In the genomic region with DNA sequence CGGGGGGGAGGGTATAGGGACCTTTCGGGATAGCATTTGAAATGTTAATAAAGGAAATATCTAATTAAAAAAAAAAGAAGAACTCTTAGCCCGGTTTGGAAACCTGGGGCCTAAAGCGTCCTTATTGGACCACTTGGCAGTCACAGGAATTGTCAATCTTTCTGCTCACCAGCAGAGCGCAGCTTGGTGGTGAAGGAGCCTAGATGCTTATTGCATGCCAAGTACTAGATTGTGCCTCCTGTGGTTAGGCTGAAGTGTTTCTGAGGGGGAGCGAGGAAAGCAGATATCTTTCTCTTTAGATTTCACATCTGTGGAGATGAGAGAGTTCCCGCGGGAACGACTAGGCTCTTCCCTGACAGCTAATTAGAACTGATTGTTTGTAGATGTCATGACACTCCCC, we compare ENCODE assay signal across 9 mouse cellular contexts. TPM values are rescaled to one million over a fixed set of nuclear protein-coding genes. Genes with fewer than 3 reads are reported as not detected.
DNase-seq lines count a peak whose midpoint lies in the region; ATAC-seq lines count a peak whose summit lies in the region.
"Had no signal": no experiment of that assay in that cellular context is flagged by ENCODE, and none has a peak within 500 bp of the region (broad histone marks: within the 10 kb centered on the region; RNA-seq: fewer than 3 reads in every experiment).

No protein-coding gene starts in this region.

- H3K27me3 ChIP-seq in forebrain, embryonic 10.5 days (ENCODE audit: poor library complexity, severe bottlenecking): peaks cover 32% of the 10 kb centered on the region
- no peaks in the 10 kb centered on the region for H3K27me3 ChIP-seq in forebrain, embryonic 16.5 days (replicated peaks; ENCODE audit: control insufficient read depth, insufficient read depth, low read length)
- no peaks in the 10 kb centered on the region; the same call in 1 of the 2 replicates for H3K27me3 ChIP-seq in midbrain, embryonic 13.5 days
- peaks cover 34% of the 10 kb centered on the region for H3K27me3 ChIP-seq in midbrain, embryonic 10.5 days (ENCODE audit: low read depth, poor library complexity, severe bottlenecking)
- no peaks in the 10 kb centered on the region for H3K27me3 ChIP-seq in midbrain, embryonic 16.5 days (ENCODE audit: control insufficient read depth, insufficient read depth, low read depth, low read length)
- H3K27me3 ChIP-seq in kidney, embryonic 14.5 days (ENCODE audit: control insufficient read depth, insufficient read depth, low read length): peaks cover 7% of the 10 kb centered on the region; the same call in 1 of the 2 replicates

- ATAC-seq in forebrain, embryonic 16.5 days: no peak
- ATAC-seq in midbrain, embryonic 13.5 days: no peak
- ATAC-seq in midbrain, embryonic 16.5 days: no peak
- no peak for ATAC-seq in kidney, embryonic 14.5 days (ENCODE audit: low FRiP score, low TSS enrichment)

- peaks cover 19% of the 10 kb centered on the region for H3K4me1 ChIP-seq in forebrain, embryonic 10.5 days
- H3K4me1 ChIP-seq in forebrain, embryonic 16.5 days (replicated peaks; ENCODE audit: control insufficient read depth, insufficient read depth, low read length): peaks cover 11% of the 10 kb centered on the region
- H3K4me1 ChIP-seq in midbrain, embryonic 13.5 days (replicated peaks): peaks cover 13% of the 10 kb centered on the region
- peaks cover 16% of the 10 kb centered on the region for H3K4me1 ChIP-seq in midbrain, embryonic 10.5 days
- H3K4me1 ChIP-seq in midbrain, embryonic 16.5 days (ENCODE audit: control insufficient read depth, insufficient read depth, low read length): peaks cover 9% of the 10 kb centered on the region
- H3K4me1 ChIP-seq in kidney, embryonic 14.5 days (ENCODE audit: control insufficient read depth, insufficient read depth, low read length): no peaks in the 10 kb centered on the region

- DNase-seq in forebrain, embryonic 10.5 days (ENCODE audit: extremely low spot score, low spot score): no peak
- DNase-seq in midbrain, embryonic 10.5 days (ENCODE audit: low spot score): no peak
- no peak for DNase-seq in testis, postnatal 10 days (ENCODE audit: low spot score)
- DNase-seq in thymus, postnatal 4 days: no peak

- H3K9me3 ChIP-seq in forebrain, embryonic 10.5 days: no peaks in the 10 kb centered on the region
- H3K9me3 ChIP-seq in forebrain, embryonic 16.5 days (ENCODE audit: control insufficient read depth, low read length): no peaks in the 10 kb centered on the region
- H3K9me3 ChIP-seq in midbrain, embryonic 13.5 days: no peaks in the 10 kb centered on the region
- 0 out of 2 replicates have a peak, but pooled peaks cover 3% of the 10 kb centered on the region for H3K9me3 ChIP-seq in midbrain, embryonic 10.5 days (replicated peaks)
- H3K9me3 ChIP-seq in midbrain, embryonic 16.5 days (replicated peaks; ENCODE audit: control insufficient read depth, low read length, poor library complexity, severe bottlenecking): no peaks in the 10 kb centered on the region
- H3K9me3 ChIP-seq in kidney, embryonic 14.5 days (ENCODE audit: control insufficient read depth, low read length): no peaks in the 10 kb centered on the region
- H3K9me3 ChIP-seq: embryonic facial prominence, embryonic 15.5 days had no signal

- H3K9ac ChIP-seq in forebrain, embryonic 16.5 days (replicated peaks; ENCODE audit: low read depth, low read length): no peak overlapping the region
- no peak overlapping the region for H3K9ac ChIP-seq in midbrain, embryonic 13.5 days (replicated peaks)
- H3K9ac ChIP-seq in midbrain, embryonic 16.5 days (ENCODE audit: low read depth, low read length): no peak overlapping the region
- no peak overlapping the region for H3K9ac ChIP-seq in kidney, embryonic 14.5 days (ENCODE audit: low read depth, low read length)
- H3K9ac ChIP-seq: embryonic facial prominence, embryonic 15.5 days had no signal

- H3K36me3 ChIP-seq in forebrain, embryonic 10.5 days (replicated peaks): no peaks in the 10 kb centered on the region
- no peaks in the 10 kb centered on the region for H3K36me3 ChIP-seq in forebrain, embryonic 16.5 days (ENCODE audit: control insufficient read depth, insufficient read depth)
- H3K36me3 ChIP-seq in midbrain, embryonic 13.5 days: no peaks in the 10 kb centered on the region
- no peaks in the 10 kb centered on the region for H3K36me3 ChIP-seq in midbrain, embryonic 10.5 days
- H3K36me3 ChIP-seq in midbrain, embryonic 16.5 days (ENCODE audit: control insufficient read depth, insufficient read depth, low read length): no peaks in the 10 kb centered on the region
- no peaks in the 10 kb centered on the region for H3K36me3 ChIP-seq in kidney, embryonic 14.5 days (ENCODE audit: control insufficient read depth, insufficient read depth, low read length)
- H3K36me3 ChIP-seq: embryonic facial prominence, embryonic 15.5 days had no signal

- H3K4me3 ChIP-seq in forebrain, embryonic 10.5 days: peak overlapping the region; percentile 78; the same call in 1 of the 2 replicates
- H3K4me3 ChIP-seq in forebrain, embryonic 16.5 days (replicated peaks; ENCODE audit: low read length): no peak overlapping the region
- H3K4me3 ChIP-seq in midbrain, embryonic 13.5 days (replicated peaks): no peak overlapping the region
- H3K4me3 ChIP-seq in midbrain, embryonic 10.5 days: no peak overlapping the region; the same call in 1 of the 2 replicates
- no peak overlapping the region for H3K4me3 ChIP-seq in midbrain, embryonic 16.5 days (ENCODE audit: low read depth, low read length)
- H3K4me3 ChIP-seq in kidney, embryonic 14.5 days (ENCODE audit: low read length): no peak overlapping the region

- WGBS in forebrain, embryonic 10.5 days: 16% methylated on average over 9 of the region's 9 CpGs
- WGBS in forebrain, embryonic 16.5 days: 7% methylated on average over 9 of the region's 9 CpGs
- 12% methylated on average over 9 of the region's 9 CpGs for WGBS in midbrain, embryonic 13.5 days
- 13% methylated on average over 9 of the region's 9 CpGs for WGBS in midbrain, embryonic 10.5 days
- 10% methylated on average over 9 of the region's 9 CpGs for WGBS in midbrain, embryonic 16.5 days
- WGBS in kidney, embryonic 14.5 days: 16% methylated on average over 9 of the region's 9 CpGs

- H3K27ac ChIP-seq in forebrain, embryonic 10.5 days: no peak overlapping the region
- no peak overlapping the region for H3K27ac ChIP-seq in forebrain, embryonic 16.5 days (ENCODE audit: low read length)
- no peak overlapping the region for H3K27ac ChIP-seq in midbrain, embryonic 13.5 days
- no peak overlapping the region for H3K27ac ChIP-seq in midbrain, embryonic 10.5 days (replicated peaks)
- H3K27ac ChIP-seq in midbrain, embryonic 16.5 days (ENCODE audit: low read length): 0 out of 2 replicates have a peak overlapping the region, but pooled peaks have one; percentile 14
- no peak overlapping the region for H3K27ac ChIP-seq in kidney, embryonic 14.5 days (ENCODE audit: low read depth, low read length)
- H3K27ac ChIP-seq: embryonic facial prominence, embryonic 15.5 days had no signal

- H3K4me2 ChIP-seq in forebrain, embryonic 16.5 days (ENCODE audit: low read length): no peak overlapping the region
- H3K4me2 ChIP-seq in midbrain, embryonic 13.5 days (replicated peaks): peak overlapping the region; percentile 76
- peak overlapping the region; percentile 71; the same call in 1 of the 2 replicates for H3K4me2 ChIP-seq in midbrain, embryonic 16.5 days (ENCODE audit: low read length)
- H3K4me2 ChIP-seq in kidney, embryonic 14.5 days (replicated peaks; ENCODE audit: low read depth, low read length): no peak overlapping the region

RNA-seq across cellular contexts. Expression of a gene that starts 0.9 kb away (rescaled TPM):
- 0.73 and 1.2 TPM in 2 replicates for polyA plus RNA-seq in forebrain, embryonic 10.5 days (2016; fragmentation: Nextera tagmentation; extraction: Ambion mirVana)
- 14.0 and 19.5 TPM in 2 replicates for polyA plus RNA-seq in forebrain, embryonic 16.5 days (2015; fragmentation: Nextera tagmentation; extraction: Ambion mirVana)
- 12.0 and 13.4 TPM in 2 replicates for polyA plus RNA-seq in midbrain, embryonic 13.5 days (2015; fragmentation: Nextera tagmentation; extraction: Ambion mirVana)
- 1.3 and 1.5 TPM in 2 replicates for polyA plus RNA-seq in midbrain, embryonic 10.5 days (2016; fragmentation: Nextera tagmentation; extraction: Ambion mirVana)
- polyA plus RNA-seq in midbrain, embryonic 16.5 days (2015; fragmentation: Nextera tagmentation; extraction: Ambion mirVana): 28.4 and 35.5 TPM in 2 replicates
- 0.64 and 1.9 TPM in 2 replicates for polyA plus RNA-seq in kidney, embryonic 14.5 days (2014; fragmentation: Nextera tagmentation; extraction: Ambion mirVana)

Comparison
In these comparisons a context has a peak if more than half of its experiments do, and no peak if none do; other contexts are left out.
1. H3K4me2 ChIP-seq: peak in midbrain, embryonic 13.5 days (single experiment) and midbrain, embryonic 16.5 days (single experiment); none in forebrain, embryonic 16.5 days (single experiment) and kidney, embryonic 14.5 days (single experiment).